Mouse (Mus musculus): ENCODE measurements around the gene Atad3a. TPM values are rescaled to one million over a fixed set of nuclear protein-coding genes. Genes with fewer than 3 reads are reported as not detected.

The Atad3a gene
- polyA plus RNA-seq, 1 experiment = 74.8 TPM

- no peak for DNase-seq (ENCODE audit: low spot score)
These were observed 20.9 kb downstream of the Atad3a start for GRCm38 (mm10) chr4:155739741-155740636.

- no peak for DNase-seq (ENCODE audit: low spot score)
These were observed 21.7 kb downstream of the Atad3a start for GRCm38 (mm10) chr4:155739152-155739551.

- DNase-seq (ENCODE audit: low spot score) = no peak
These were observed 22.6 kb downstream of the Atad3a start for GRCm38 (mm10) chr4:155738262-155738661.

GRCm38 (mm10) chr4:155736421-155736820, 24.5 kb downstream of the Atad3a start:
- DNase-seq (ENCODE audit: low spot score) = no peak

GRCm38 (mm10) chr4:155735788-155736187, 25.1 kb downstream of the Atad3a start:
- no peak for DNase-seq (ENCODE audit: low spot score)

- peak; percentile 33 for DNase-seq (ENCODE audit: low spot score)
These were observed 25.8 kb downstream of the Atad3a start for GRCm38 (mm10) chr4:155734951-155735702.

- peak; percentile 74 for DNase-seq (ENCODE audit: low spot score)
These were observed 26.4 kb downstream of the Atad3a start, which contains the start of gene Tmem240 for GRCm38 (mm10) chr4:155734350-155734941. Gene Tmem240, plus strand, starts transcription at chr4:155734800.

- DNase-seq (ENCODE audit: low spot score) = no peak
These were observed 27.6 kb downstream of the Atad3a start for GRCm38 (mm10) chr4:155733267-155733666.

GRCm38 (mm10) chr4:155727993-155728392, 32.9 kb downstream of the Atad3a start:
- DNase-seq (ENCODE audit: low spot score) = no peak

GRCm38 (mm10) chr4:155721668-155722083, 39.2 kb downstream of the Atad3a start:
- no peak for DNase-seq (ENCODE audit: low spot score)

GRCm38 (mm10) chr4:155710521-155711252, 50.2 kb downstream of the Atad3a start:
- no peak for DNase-seq (ENCODE audit: low spot score)

- DNase-seq (ENCODE audit: low spot score) = no peak
These were observed 51.9 kb downstream of the Atad3a start for GRCm38 (mm10) chr4:155708988-155709387.

- DNase-seq (ENCODE audit: low spot score) = no peak
These were observed 52.3 kb downstream of the Atad3a start for GRCm38 (mm10) chr4:155708582-155708981.

GRCm38 (mm10) chr4:155705592-155705929, 55.3 kb downstream of the Atad3a start:
- DNase-seq (ENCODE audit: low spot score) = no peak

- peak; percentile 97 for DNase-seq (ENCODE audit: low spot score)
These were observed 55.9 kb downstream of the Atad3a start, which contains the start of gene Ssu72 for GRCm38 (mm10) chr4:155704721-155705591. Gene Ssu72, plus strand, starts transcription at chr4:155704800.

GRCm38 (mm10) chr4:155703425-155703929, 57.4 kb downstream of the Atad3a start:
- DNase-seq (ENCODE audit: low spot score) = no peak

GRCm38 (mm10) chr4:155700425-155700824, 60.5 kb downstream of the Atad3a start:
- no peak for DNase-seq (ENCODE audit: low spot score)

GRCm38 (mm10) chr4:155696261-155697255, 64.3 kb downstream of the Atad3a start:
- DNase-seq (ENCODE audit: low spot score) = no peak

GRCm38 (mm10) chr4:155695531-155696062, 65.3 kb downstream of the Atad3a start:
- no peak for DNase-seq (ENCODE audit: low spot score)
